Mouse (Mus musculus): Measurements from ENCODE around the gene Aldh4a1.

DNA sequence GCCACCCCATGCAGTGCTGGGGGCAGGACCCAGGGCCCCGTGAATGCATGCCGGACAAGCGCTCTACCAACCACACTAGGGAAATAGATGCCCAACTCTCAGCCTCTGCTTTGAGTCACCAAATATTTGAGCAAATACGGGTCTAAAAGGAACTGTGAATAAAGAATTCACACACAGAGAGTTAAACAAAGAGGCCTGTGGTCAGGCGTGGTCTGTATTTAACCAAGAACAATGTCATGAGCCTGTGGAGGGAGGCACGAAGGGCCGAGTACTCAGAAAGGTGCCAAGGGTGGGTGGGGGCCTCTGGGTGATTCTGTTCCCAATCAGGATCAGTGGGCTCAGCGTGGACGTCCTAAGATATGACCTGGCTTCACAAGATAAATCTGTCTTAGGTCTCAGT is 65.4 kb downstream of the Aldh4a1 start:
- TF ChIP-seq POLR2A (IDR thresholded peaks at IDR 0.05; ENCODE audit: control insufficient read depth, low read depth, low read length) (no peak), CTCF (IDR thresholded peaks at IDR 0.05; ENCODE audit: control insufficient read depth, insufficient read depth, insufficient replicate concordance, low read depth, low read length) (no peak)

All from testis, adult 2 months (tissue).